Mouse (Mus musculus): ENCODE measurements around the gene Hnrnpa3.

GRCm38 (mm10) chr2:75657907-75658691 lies 962 bp upstream of the Hnrnpa3 start:
- TF ChIP-seq CTCF (IDR thresholded peaks at IDR 0.05; ENCODE audit: low read depth) (no peak), EP300 (IDR thresholded peaks at IDR 0.05; ENCODE audit: low read depth) (no peak; the same call in 1 of the 2 replicates)

Measured in liver, postnatal 0 days (tissue).